Mouse (Mus musculus): Measurements from ENCODE around the gene Stx19. TPM values are rescaled to one million over a fixed set of nuclear protein-coding genes. Genes with fewer than 3 reads are reported as not detected.

The Stx19 gene
- polyA plus RNA-seq, 1 experiment from 2014 or later, result 0.07 TPM

GRCm38 (mm10) chr16:62834016-62834735 is 19.7 kb downstream of the Stx19 start:
- no peak for ATAC-seq (ENCODE audit: low FRiP score)
- no peaks in the 10 kb centered on the region for H3K4me1 ChIP-seq (ENCODE audit: control insufficient read depth, insufficient read depth, low read length)
- 76% methylated on average over 3 of the region's 3 CpGs for WGBS

GRCm38 (mm10) chr16:62845341-62845740 is 30.9 kb downstream of the Stx19 start:
- no peaks in the 10 kb centered on the region for H3K27me3 ChIP-seq (ENCODE audit: control insufficient read depth, insufficient read depth, low read length)
- no peak overlapping the region for H3K4me2 ChIP-seq
- H3K36me3 ChIP-seq (ENCODE audit: control insufficient read depth, insufficient read depth, low read length), result no peaks in the 10 kb centered on the region
- H3K4me1 ChIP-seq (ENCODE audit: control insufficient read depth, insufficient read depth, low read length), result peaks cover 7% of the 10 kb centered on the region
- no peak overlapping the region for H3K9ac ChIP-seq (ENCODE audit: low read length)
- WGBS, result 90% methylated on average over 6 of the region's 6 CpGs
- H3K4me3 ChIP-seq (ENCODE audit: low read depth, low read length), result no peak overlapping the region
- ATAC-seq (ENCODE audit: low FRiP score) (no peak), DNase-seq (ENCODE audit: low spot score, missing footprints) (no peak)
- no peaks in the 10 kb centered on the region for H3K9me3 ChIP-seq (ENCODE audit: control insufficient read depth, low read length)
- no peak overlapping the region for H3K27ac ChIP-seq (ENCODE audit: low read depth, low read length)

More at GRCm38 (mm10) chr16:62834016-62834735, 19.7 kb downstream of the Stx19 start:
- no peak overlapping the region for H3K9ac ChIP-seq (ENCODE audit: low read length)
- H3K27ac ChIP-seq (ENCODE audit: low read depth, low read length), result no peak overlapping the region
- no peaks in the 10 kb centered on the region for H3K9me3 ChIP-seq (ENCODE audit: control insufficient read depth, low read length)
- no peak overlapping the region for H3K4me3 ChIP-seq (ENCODE audit: low read depth, low read length)
- no peak overlapping the region for H3K4me2 ChIP-seq
- no peak for DNase-seq (ENCODE audit: low spot score, missing footprints)
- no peaks in the 10 kb centered on the region for H3K36me3 ChIP-seq (ENCODE audit: control insufficient read depth, insufficient read depth, low read length)
- no peaks in the 10 kb centered on the region for H3K27me3 ChIP-seq (ENCODE audit: control insufficient read depth, insufficient read depth, low read length)

GRCm38 (mm10) chr16:62846498-62847312 is 32.2 kb downstream of the Stx19 start, which contains the start of gene Arl13b:
TSS of gene Arl13b (minus strand) at chr16:62847040.
- peak; percentile 100 for ATAC-seq (ENCODE audit: low FRiP score)
- peak; percentile 99 for DNase-seq (ENCODE audit: low spot score, missing footprints)
- Histone ChIP-seq H3K36me3 (ENCODE audit: control insufficient read depth, insufficient read depth, low read length) (no peaks in the 10 kb centered on the region), H3K27me3 (ENCODE audit: control insufficient read depth, insufficient read depth, low read length) (no peaks in the 10 kb centered on the region), H3K4me2 (peak within 1 kb of the TSS; percentile 79), H3K4me3 (ENCODE audit: low read depth, low read length) (peak within 1 kb of the TSS; percentile 75), H3K9me3 (ENCODE audit: control insufficient read depth, low read length) (no peaks in the 10 kb centered on the region), H3K27ac (ENCODE audit: low read depth, low read length) (no peak within 1 kb of the TSS; the same call in 1 of the 2 replicates), H3K9ac (ENCODE audit: low read length) (peak within 1 kb of the TSS; percentile 79), H3K4me1 (ENCODE audit: control insufficient read depth, insufficient read depth, low read length) (peaks cover 7% of the 10 kb centered on the region)
- under 1% methylated on average over 51 of the region's 52 CpGs for WGBS

- H3K4me3 ChIP-seq (ENCODE audit: low read depth, low read length), result no peak overlapping the region
- peak; percentile 54 for DNase-seq (ENCODE audit: low spot score, missing footprints)
- no peaks in the 10 kb centered on the region for H3K27me3 ChIP-seq (ENCODE audit: control insufficient read depth, insufficient read depth, low read length)
- no peaks in the 10 kb centered on the region for H3K9me3 ChIP-seq (ENCODE audit: control insufficient read depth, low read length)
- peaks cover 2% of the 10 kb centered on the region; the same call in 1 of the 2 replicates for H3K4me1 ChIP-seq (ENCODE audit: control insufficient read depth, insufficient read depth, low read length)
- 83% methylated on average over 3 of the region's 3 CpGs for WGBS
- ATAC-seq (ENCODE audit: low FRiP score), result no peak
- H3K36me3 ChIP-seq (ENCODE audit: control insufficient read depth, insufficient read depth, low read length), result no peaks in the 10 kb centered on the region
- no peak overlapping the region for H3K4me2 ChIP-seq
- H3K27ac ChIP-seq (ENCODE audit: low read depth, low read length), result no peak overlapping the region
- no peak overlapping the region for H3K9ac ChIP-seq (ENCODE audit: low read length)
Observed at GRCm38 (mm10) chr16:62852464-62853252, 38.2 kb downstream of the Stx19 start.

GRCm38 (mm10) chr16:62853611-62854126 is 39.2 kb downstream of the Stx19 start:
- H3K9me3 ChIP-seq (ENCODE audit: control insufficient read depth, low read length), result no peaks in the 10 kb centered on the region
- 14% methylated on average over 3 of the region's 3 CpGs for WGBS
- H3K27me3 ChIP-seq (ENCODE audit: control insufficient read depth, insufficient read depth, low read length), result no peaks in the 10 kb centered on the region
- H3K9ac ChIP-seq (ENCODE audit: low read length), result peak overlapping the region; percentile 72
- H3K4me1 ChIP-seq (ENCODE audit: control insufficient read depth, insufficient read depth, low read length), result peaks cover 2% of the 10 kb centered on the region; the same call in 1 of the 2 replicates
- H3K4me2 ChIP-seq, result peak overlapping the region; percentile 64
- no peak overlapping the region for H3K27ac ChIP-seq (ENCODE audit: low read depth, low read length)
- peak overlapping the region; percentile 45 for H3K4me3 ChIP-seq (ENCODE audit: low read depth, low read length)
- DNase-seq (ENCODE audit: low spot score, missing footprints) (peak; percentile 91), ATAC-seq (ENCODE audit: low FRiP score) (peak; percentile 51)
- no peaks in the 10 kb centered on the region for H3K36me3 ChIP-seq (ENCODE audit: control insufficient read depth, insufficient read depth, low read length)

GRCm38 (mm10) chr16:62854191-62855068 is 40.0 kb downstream of the Stx19 start, which contains the start of gene Pros1:
TSS of gene Pros1 (plus strand) at chr16:62854307.
- Histone ChIP-seq H3K36me3 (ENCODE audit: control insufficient read depth, insufficient read depth, low read length) (no peaks in the 10 kb centered on the region), H3K27me3 (ENCODE audit: control insufficient read depth, insufficient read depth, low read length) (no peaks in the 10 kb centered on the region), H3K4me2 (peak within 1 kb of the TSS; percentile 64), H3K4me1 (ENCODE audit: control insufficient read depth, insufficient read depth, low read length) (peaks cover 2% of the 10 kb centered on the region; the same call in 1 of the 2 replicates), H3K9me3 (ENCODE audit: control insufficient read depth, low read length) (no peaks in the 10 kb centered on the region), H3K9ac (ENCODE audit: low read length) (peak within 1 kb of the TSS; percentile 72), H3K4me3 (ENCODE audit: low read depth, low read length) (peak within 1 kb of the TSS; percentile 45), H3K27ac (ENCODE audit: low read depth, low read length) (no peak within 1 kb of the TSS)
- WGBS, result 5% methylated on average over 35 of the region's 42 CpGs
- DNase-seq (ENCODE audit: low spot score, missing footprints) (peak; percentile 96), ATAC-seq (ENCODE audit: low FRiP score) (peak; percentile 95)

GRCm38 (mm10) chr16:62855385-62855784 is 40.9 kb downstream of the Stx19 start:
- 80% methylated on average over 6 of the region's 6 CpGs for WGBS
- no peak overlapping the region for H3K9ac ChIP-seq (ENCODE audit: low read length)
- no peak for ATAC-seq (ENCODE audit: low FRiP score)
- no peak overlapping the region for H3K4me2 ChIP-seq
- H3K27me3 ChIP-seq (ENCODE audit: control insufficient read depth, insufficient read depth, low read length), result no peaks in the 10 kb centered on the region
- no peak overlapping the region for H3K27ac ChIP-seq (ENCODE audit: low read depth, low read length)
- no peaks in the 10 kb centered on the region for H3K9me3 ChIP-seq (ENCODE audit: control insufficient read depth, low read length)
- H3K4me1 ChIP-seq (ENCODE audit: control insufficient read depth, insufficient read depth, low read length), result peaks cover 2% of the 10 kb centered on the region; the same call in 1 of the 2 replicates
- H3K4me3 ChIP-seq (ENCODE audit: low read depth, low read length), result no peak overlapping the region
- DNase-seq (ENCODE audit: low spot score, missing footprints), result peak; percentile 75
- H3K36me3 ChIP-seq (ENCODE audit: control insufficient read depth, insufficient read depth, low read length), result no peaks in the 10 kb centered on the region

- 87% methylated on average over 2 of the region's 2 CpGs for WGBS
- H3K36me3 ChIP-seq (ENCODE audit: control insufficient read depth, insufficient read depth, low read length), result no peaks in the 10 kb centered on the region
- H3K4me3 ChIP-seq (ENCODE audit: low read depth, low read length), result no peak overlapping the region
- H3K4me2 ChIP-seq, result no peak overlapping the region
- H3K9ac ChIP-seq (ENCODE audit: low read length), result no peak overlapping the region
- no peak for ATAC-seq (ENCODE audit: low FRiP score)
- H3K27ac ChIP-seq (ENCODE audit: low read depth, low read length), result no peak overlapping the region
- H3K9me3 ChIP-seq (ENCODE audit: control insufficient read depth, low read length), result no peaks in the 10 kb centered on the region
- H3K27me3 ChIP-seq (ENCODE audit: control insufficient read depth, insufficient read depth, low read length), result no peaks in the 10 kb centered on the region
- peak; percentile 47 for DNase-seq (ENCODE audit: low spot score, missing footprints)
- H3K4me1 ChIP-seq (ENCODE audit: control insufficient read depth, insufficient read depth, low read length), result peaks cover 2% of the 10 kb centered on the region; the same call in 1 of the 2 replicates
Observed at GRCm38 (mm10) chr16:62856273-62856672, 41.8 kb downstream of the Stx19 start.
